Mouse (Mus musculus) frontal cortex, adult (tissue): ENCODE measurements at regions not wholly inside any gene's neighbourhood (a gene's known extent, or its start where the extent isn't known, plus 50 kb on each side); places are given as distances from the start of the nearest gene placed in this dataset.
A peak's percentile ranks its signal among the peaks of the same experiment; 100 is the strongest.

Source experiments
- ATAC-seq: cut with Nextera tagmentation; 2 replicates; pipeline ENCODE4 v1.9.2; 2017; ENCODE audit warnings: mild to moderate bottlenecking, moderate library complexity, mixed read lengths; ENCODE audit not compliant: low TSS enrichment

- ATAC-seq = peak; percentile 98
These were observed 166.6 kb downstream of the Cox7b2 start for GRCm38 (mm10) chr5:71381407-71381806.

- no peak for ATAC-seq
These were observed 181.7 kb downstream of the Cox7b2 start for GRCm38 (mm10) chr5:71366196-71366858.

- no peak for ATAC-seq
These were observed 206.5 kb downstream of the Cox7b2 start for GRCm38 (mm10) chr5:71341512-71341911.

GRCm38 (mm10) chr5:71309414-71309813 lies 213.8 kb upstream of the Gabra2 start:
- ATAC-seq = no peak

GRCm38 (mm10) chr5:71262202-71262883 lies 166.7 kb upstream of the Gabra2 start:
- ATAC-seq = peak; percentile 97

- no peak for ATAC-seq
These were observed 153.6 kb upstream of the Gabra2 start for GRCm38 (mm10) chr5:71249273-71249672.

GRCm38 (mm10) chr5:71248318-71249135 lies 152.9 kb upstream of the Gabra2 start:
- ATAC-seq = peak; percentile 55; the same call in 1 of the 2 replicates

- peak; percentile 95 for ATAC-seq
These were observed 132.0 kb upstream of the Gabra2 start for GRCm38 (mm10) chr5:71227615-71228014.

- ATAC-seq = peak; percentile 78
These were observed 105.2 kb upstream of the Gabra2 start for GRCm38 (mm10) chr5:71200881-71201280.

- ATAC-seq = no peak
These were observed 81.7 kb upstream of the Gabra2 start for GRCm38 (mm10) chr5:71177316-71177715.

GRCm38 (mm10) chr5:71170378-71170777 lies 74.7 kb upstream of the Gabra2 start:
- ATAC-seq = peak; percentile 96
